Mouse (Mus musculus) liver, embryonic 14.5 days (tissue): ENCODE measurements around the gene Ulk2.

ENCODE experiments used
- CTCF ChIP-seq: IDR thresholded peaks from 2 replicates; pipeline ENCODE4 v1.5.1; 2016; ENCODE audit warnings: antibody characterized with exemption, low read depth, control low read depth
- EP300 ChIP-seq: IDR thresholded peaks from 2 replicates; pipeline ENCODE4 v1.6.1; 2016; ENCODE audit warnings: antibody characterized with exemption, low read depth

GRCm38 (mm10) chr11:61788550-61788949 lies 66.3 kb downstream of the Ulk2 start:
- TF ChIP-seq CTCF (no peak), EP300 (no peak)
